Mouse (Mus musculus) ovary, postnatal 36 days (tissue): ENCODE results near the gene Tspan12.
"Not testable (repeated sequence)": the region's sequence is repeated elsewhere in the genome, so short reads cannot be mapped to it uniquely, and the experiment has no call there.

Source experiments
- DNase-seq: peaks from one replicate; pipeline ENCODE4 v3.0.0; 2022; ENCODE audit warnings: low spot score, mixed read lengths

Gene Tspan12

DNA sequence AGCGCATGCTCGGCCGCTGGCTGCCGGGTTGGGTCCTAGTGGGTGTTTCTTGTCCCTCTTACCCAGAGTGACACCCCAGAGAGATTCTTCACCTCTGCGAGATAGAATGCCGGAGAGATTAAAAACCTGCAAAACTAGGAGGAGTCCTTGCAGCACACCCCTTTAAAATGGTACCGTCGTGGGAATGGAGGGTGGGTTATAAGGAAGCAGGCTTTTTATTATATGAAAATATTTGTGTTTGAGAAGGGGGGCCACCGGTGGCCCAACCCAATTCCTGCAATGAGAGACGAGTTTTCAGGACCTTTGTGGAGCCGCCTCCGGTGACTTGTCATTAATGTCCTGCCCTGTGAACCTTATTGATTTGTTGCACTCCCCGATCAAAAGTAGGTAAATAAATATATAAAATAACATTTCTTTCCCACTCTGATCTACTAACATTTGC is at the start of gene Tspan12:
TSS of gene Tspan12 (minus strand) at position 172 of the 442 bp plus-strand sequence.
- DNase-seq: no peak

DNA sequence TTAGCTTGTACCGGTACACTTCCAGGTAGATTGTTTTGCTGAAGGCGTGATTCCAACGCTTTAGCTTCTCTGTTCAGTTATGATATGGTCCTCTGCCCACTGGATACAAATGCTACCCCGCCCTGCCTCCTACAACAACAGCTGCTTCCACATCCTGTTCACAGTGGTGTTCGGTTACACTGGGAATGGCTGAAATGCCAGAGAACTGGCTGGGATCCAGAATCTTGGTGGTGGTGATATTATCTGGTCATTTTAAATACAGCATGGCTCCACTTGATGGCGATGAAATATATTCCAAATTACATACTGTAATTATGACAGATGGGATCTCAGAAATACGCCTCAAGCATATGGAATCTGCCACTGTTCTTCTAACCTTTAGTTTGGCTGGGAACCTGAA is 42.1 kb upstream of the Tspan12 start:
- DNase-seq: peak; percentile 3

DNA sequence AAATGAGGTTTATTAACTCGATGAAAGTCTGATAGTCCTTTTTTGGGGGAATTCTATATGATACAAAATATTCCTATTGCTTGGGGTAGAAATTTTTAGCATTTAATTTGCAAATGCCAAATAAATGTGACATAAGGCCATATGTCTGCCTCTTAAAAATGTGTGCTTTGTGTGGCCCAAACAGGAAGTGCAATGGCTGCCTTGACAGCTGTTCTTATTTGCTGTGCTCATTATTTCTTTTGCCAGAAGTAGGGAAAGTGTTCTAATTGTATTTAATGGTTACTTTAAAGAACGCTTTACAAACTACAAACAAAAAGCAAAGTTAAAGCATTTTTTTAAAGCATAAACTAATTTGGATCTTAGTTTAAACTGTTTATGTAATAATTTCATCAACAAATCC is 36.8 kb upstream of the Tspan12 start:
- DNase-seq: no peak

DNA sequence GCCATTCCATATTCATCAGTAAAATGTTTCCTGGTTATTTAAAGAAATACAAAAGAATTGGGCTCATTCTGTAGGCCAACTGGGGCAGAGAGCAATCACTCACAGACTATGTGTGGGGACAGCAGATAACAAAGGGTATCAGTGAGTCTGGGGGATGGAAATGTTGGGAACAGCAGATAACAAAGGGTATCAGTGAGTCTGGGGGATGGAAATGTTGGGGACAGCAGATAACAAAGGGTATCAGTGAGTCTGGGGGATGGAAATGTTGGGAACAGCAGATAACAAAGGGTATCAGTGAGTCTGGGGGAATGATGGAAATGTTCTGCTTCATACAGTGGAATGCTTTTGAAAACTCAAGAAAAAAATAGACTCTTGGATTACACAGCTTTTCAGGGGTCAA is 35.7 kb upstream of the Tspan12 start:
- not testable (repeated sequence) for DNase-seq

DNA sequence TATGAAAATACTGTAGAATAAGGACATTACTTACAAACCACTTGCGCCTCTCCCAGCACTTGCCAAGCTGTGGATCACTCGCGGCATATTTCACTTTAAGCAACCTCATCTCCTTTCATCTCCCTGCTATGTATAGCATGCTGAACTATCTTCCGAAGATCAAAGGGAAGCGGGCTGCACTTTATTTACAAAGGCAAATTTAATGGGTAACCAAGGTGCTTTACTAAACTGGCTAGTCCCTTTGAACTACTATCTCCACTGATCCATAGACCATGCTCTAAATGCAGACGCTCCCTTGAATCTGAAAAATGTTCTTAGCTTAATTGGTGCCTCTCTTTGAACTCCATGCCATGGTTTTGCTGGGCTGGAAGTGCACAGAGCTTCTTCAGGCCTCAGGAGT is 27.2 kb upstream of the Tspan12 start:
- no peak for DNase-seq

DNA sequence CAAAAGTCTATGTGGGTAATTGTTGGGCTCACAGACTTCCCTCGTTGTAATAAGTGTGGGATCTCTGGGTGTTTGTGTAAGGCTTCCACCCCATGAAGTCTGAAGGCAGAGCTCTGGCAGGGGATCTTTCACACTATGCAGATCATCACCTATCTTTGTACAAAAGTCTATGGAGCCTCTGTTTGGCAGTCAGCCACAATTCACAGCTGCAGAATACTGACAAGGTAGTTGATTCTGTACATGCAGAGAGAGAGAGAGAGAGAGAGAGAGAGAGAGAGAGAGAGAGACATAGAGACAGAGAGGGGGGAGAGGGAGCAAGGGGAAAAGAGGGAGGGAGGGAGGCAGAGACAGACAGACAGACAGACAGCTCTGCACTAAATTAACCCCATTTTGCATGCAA is 15.0 kb upstream of the Tspan12 start:
- DNase-seq: no peak

DNA sequence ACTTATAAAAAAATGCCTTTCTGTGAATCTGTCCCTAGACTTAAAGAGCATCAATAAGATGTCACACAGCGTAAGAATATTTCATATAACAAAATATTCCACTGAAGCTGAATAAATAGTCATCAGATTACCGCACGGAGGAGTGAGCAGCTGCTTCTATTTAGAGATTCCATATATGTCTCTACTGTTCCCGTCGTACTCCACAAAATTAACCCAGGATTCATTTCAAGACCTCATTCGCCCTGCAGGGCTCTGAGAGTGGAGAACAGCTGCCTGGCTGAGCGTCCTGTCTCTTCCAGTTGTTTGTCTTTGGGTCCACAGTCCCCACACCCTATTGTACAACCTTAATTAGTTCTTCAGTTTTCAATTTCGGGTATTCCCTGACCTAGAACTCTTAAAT is 11.9 kb upstream of the Tspan12 start:
- DNase-seq: no peak

DNA sequence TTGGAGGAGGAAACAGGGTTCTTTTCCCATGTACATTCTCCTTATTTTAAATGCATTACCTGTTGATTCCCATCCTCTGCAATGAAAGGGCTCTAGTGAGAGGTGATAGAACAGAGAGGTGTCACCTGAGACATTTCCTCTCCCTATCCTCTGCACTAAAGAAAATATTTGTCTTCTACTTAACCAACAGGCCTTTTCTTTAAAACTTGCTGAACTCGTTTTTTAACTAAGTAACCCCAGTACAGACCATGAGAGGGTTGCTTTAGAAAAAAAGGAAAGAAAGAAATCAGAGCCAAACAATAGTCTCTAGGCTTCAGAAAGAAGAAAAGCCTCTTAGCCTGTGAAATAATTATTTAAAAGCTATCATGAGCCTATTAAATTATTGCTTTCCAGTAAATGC is 11.2 kb upstream of the Tspan12 start:
- no peak for DNase-seq

DNA sequence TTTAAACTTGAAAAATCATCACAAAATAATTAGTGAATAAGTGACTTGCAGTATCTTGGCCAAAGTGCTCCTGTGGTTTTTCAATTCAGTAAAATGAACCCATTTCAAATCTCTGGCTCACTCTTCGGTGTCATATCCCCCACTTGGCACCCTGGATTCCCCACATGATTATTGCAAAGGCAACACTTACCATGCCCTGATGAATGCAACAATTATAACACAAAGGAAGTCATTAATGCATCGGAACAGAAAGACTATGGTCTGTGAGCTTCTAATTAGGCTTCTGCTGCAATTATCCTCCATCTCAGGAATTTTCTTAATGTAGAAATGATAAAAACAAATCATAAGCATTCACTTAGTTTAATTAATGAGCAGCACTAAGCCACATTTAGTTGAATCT is 9.0 kb upstream of the Tspan12 start:
- no peak for DNase-seq

DNA sequence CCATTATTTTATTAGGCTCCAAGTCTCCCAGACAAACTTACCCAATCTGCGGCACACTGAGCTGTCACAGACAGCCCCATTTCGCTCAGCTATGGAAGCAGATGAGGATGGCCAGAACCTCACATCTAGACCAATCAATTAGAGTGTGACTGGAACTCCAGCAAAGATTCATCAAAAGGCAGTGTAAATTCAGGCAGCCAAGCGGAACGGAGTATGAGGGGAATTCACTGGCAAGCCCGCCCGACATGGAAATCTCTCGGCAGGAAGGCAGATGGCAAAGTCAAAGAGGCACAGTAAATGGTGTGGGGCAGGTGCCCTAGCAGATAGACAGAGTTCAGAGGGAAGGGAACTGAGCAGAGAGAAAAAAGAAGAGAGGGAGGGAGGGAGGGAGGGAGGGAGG is 5.5 kb upstream of the Tspan12 start:
- DNase-seq: no peak

DNA sequence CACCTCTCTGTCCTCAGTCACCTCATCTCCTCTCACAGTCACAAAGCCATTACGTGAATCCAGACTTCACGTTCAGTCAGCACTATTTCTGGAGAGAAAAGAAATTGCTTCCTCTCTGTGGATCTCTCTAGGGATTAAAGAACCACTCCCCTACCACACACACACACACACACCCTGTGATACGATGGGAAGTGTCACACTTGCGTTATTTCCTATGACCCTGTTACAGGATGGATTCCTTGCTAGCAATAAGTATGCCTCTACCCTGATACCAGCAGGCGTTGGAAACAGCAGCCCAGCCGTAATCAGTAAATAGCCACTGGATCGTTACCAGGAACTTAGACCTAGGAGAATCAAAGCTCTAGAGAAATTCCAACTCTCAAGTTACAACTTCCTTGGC is 3.6 kb upstream of the Tspan12 start:
- DNase-seq: no peak

DNA sequence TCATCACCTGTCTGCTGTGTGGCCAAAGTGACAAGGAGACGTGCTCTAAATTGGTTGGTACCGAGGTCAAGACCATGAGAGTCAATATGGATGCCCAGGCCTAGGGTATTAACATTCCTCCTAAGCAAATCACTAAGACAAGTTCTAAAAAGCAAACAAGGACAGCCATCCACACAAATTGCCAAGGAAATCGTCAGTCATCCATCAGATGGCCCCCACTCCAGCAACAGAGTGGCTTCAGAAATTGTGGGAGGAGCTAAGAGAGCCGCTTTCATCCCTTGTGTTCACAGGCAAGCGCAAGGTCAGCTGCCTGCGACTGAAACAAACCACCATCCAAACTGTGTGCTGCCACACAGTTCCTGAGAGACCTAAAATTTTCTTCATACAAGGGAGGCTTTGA is 1.0 kb upstream of the Tspan12 start:
- no peak for DNase-seq

DNA sequence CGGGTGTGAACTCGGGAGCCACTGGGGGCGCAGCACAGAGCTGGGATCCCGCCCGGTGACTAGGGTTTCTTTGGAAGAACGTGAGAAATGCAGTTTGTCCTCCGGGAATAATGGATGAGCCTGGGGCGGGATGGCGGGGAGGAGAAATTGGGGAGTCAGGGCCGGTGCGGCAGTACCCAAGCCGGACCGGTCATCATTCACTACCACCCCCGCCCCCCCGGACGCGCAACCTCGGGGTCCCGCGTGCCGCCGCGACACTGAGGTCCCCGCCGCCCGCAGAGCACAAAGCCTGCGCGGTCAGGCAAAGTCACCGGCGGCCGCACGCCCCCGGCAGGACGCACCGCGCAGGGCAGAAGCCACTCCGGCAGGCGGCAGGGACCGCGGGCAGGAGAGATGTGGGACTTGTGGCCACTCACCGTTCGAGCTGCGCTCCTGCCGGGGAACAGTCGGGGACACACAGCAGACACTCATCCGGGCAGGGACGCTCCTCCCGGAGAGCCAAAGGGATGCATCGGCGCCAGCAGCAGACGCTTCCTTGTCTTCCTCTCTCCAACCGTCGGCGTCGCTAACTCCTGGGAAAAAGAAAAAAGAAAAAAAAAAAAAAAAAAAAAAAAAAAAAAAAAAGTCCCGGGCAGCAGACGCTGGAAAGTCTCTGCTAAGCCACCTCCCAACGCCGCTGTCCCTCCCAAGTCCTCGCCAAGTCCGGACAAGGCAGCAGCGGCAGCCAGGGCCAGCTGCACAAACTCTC is 545 bp downstream of the Tspan12 start:
- DNase-seq: peak; percentile 77

DNA sequence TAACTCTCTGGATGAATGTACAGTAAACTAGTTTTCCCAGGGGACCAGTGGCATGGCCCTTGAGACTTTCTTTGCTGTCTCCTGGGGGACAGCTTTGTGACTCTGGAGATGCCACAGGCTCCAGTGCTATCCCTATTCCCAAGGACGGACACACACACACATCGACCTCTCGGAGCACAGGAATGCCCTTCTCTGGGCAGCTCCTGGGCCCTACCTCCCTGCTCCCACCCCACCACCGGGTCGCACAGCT is 1.0 kb downstream of the Tspan12 start:
- DNase-seq: no peak

DNA sequence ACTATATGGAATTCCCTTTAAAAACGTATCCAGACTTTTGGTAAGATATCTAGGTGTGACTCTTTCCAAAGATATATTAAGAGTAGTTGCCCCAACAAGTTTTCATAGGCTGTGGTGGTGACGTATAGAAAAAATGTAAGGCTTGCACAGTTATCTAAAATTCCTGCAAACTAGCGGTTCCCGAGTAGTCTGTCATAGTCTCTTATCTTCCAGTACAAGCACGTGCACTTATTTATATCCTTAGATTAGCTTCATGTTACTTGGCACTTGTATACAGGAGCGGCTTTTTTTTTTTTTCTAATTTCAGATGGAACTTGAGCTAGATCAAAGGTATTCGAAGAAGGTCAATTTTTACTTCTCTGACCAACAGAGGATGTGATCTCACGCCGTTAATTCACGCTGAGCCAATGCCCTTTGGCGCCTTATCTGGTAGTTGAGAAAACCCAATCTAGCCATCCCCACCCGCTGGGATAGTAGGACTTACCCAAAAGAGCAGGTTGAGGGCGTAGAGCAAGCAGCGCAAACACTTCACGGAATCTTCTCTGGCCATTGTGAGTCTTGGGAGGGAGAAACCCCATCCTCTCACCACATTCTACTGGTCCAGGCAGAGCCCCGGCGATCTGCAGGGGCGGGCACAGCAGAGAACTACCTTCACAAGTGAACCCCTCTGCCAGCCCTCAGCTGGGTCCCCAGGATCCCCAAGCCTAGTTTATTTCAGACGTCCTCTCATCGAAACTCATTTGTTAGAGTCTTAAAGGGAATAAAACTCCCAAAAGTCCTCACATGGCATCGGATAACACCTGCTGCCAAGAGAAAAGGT is 1.6 kb downstream of the Tspan12 start:
- DNase-seq: peak; percentile 15

DNA sequence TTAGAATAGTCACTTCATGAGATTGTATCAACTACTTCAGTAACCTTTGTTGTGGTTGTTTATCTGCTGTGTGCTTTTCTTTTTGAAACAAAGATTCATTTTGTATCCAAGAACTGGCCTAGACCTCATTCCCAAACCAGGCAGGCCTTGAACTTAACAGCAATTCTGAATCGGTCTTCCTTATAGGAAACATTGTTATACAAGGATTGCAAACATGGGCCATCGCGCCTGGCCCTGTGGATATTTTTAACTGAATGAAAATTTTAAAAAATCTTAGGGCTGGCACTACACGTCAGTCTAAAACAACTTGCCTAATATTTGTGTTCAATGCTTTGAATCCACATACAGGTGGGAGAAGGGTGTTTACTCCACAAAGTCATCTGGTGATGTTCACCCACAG is 3.5 kb downstream of the Tspan12 start:
- no peak for DNase-seq

DNA sequence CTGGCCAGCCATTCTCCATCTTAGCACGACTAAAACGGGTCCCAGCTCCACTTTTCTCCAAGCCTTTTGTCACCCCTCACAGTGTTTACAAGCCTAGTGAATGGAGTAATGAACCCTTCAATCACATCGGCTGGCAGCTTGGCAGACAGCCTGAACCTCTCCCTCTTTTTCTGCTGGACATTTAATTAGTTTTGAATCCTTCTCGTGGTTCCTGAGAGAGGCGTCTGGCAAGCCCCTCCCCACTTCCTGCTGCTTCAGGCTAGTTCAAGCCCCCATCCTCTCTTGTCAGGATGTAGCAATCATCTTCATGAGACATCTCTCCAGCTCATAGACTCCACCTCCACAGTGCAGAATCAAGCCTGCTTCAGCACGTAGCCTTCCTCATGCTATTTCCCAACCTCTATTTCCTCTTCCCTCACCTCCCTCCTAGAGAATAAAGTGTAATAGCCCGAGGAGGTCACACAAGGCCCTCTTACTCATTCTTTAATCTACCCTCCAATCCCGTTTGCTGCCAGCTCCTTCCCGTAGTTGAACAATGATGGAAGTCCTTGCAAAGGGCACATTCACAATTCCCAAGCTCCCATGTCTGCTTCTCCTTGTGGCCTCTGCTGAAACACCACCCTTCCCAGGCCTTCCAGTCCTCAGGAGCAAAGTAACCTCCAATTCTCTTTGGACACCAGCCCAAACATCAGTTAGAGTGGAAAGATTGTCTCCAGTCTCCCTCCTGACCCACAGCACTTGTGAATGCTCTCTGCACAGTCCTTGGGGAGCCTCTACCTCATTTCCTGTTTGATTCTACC is 12.1 kb downstream of the Tspan12 start:
- DNase-seq: no peak

DNA sequence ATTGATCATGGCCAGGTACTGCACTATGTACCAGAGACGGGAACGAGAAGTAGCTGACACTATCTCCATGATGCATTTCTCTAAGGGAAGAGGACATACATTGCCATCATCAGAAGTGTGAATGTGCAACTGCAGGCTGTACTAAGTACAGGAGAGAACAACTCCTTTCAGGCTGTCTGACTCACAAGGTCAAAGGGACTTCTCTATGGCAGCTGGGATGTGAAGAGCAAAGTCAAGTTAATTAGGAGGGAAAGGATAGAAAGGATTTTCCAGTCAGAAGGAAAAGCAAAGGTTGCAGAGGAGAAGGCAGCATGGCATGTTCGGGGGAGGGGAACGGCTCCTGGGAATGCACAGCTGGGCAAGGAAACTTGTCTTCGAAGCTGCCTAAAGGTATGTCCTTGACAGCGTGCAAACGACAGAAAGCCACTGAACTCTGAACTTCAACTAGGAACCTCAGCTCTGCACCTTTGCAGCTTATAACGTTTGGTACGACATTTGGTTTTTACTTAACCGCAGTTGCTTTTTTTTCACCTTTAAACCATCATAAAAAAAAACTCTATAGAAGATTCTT is 13.0 kb downstream of the Tspan12 start:
- no peak for DNase-seq

DNA sequence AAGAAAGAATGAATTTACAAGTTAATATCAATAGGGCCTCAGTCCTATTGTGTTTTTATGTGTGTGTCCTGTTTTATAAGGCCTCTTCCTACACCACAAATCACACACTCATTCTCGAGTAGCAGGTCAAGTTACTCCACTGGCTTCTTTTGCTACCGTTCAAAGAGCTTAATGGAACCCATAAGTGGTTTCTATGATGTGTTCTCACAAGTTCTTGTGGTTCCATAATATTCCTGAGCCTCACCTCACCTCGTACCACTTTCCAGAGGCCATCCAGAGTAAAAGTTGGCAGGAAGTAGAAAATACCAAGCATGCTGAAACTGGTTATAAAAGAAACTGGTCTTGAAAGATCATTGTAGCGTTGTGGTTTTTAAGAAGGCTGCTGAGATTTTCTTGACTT is 18.8 kb downstream of the Tspan12 start:
- DNase-seq: no peak

DNA sequence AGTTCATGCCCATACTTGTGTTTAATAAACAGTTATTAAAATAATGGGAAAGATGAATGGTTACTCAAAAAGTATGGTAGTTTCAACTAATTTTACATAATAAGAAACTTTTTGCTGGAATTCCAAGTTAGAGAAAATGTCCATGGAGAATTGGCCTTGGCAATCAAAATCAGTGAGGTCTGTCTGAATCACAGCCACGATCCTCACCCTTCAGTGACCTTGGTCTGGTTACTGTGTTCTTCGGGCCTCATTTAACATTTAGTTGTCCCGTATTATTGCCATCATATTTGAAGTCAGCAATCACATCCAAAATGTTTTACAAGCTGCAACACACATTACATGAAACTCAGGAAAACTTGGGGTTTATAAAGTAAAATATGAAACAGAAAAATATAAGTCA is 20.4 kb downstream of the Tspan12 start:
- DNase-seq: no peak

DNA sequence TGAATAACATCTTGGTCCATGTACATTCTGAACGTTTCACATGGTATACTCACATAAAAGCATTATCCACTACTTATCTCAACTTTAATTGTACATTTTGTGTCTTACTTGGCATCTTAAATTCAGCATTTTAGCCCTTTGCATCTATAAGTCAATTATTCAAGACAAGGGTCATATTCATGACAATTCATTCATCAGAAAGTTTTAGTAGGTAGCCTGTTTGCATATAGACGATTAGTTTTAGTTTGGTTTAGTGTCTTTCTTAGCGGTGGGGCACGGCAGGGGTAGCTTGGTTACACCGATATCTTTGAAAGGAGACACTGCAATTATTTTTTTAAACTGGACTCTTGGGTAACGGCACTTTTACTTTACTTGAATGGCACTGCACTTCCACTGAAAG is 21.4 kb downstream of the Tspan12 start:
- DNase-seq: no peak

DNA sequence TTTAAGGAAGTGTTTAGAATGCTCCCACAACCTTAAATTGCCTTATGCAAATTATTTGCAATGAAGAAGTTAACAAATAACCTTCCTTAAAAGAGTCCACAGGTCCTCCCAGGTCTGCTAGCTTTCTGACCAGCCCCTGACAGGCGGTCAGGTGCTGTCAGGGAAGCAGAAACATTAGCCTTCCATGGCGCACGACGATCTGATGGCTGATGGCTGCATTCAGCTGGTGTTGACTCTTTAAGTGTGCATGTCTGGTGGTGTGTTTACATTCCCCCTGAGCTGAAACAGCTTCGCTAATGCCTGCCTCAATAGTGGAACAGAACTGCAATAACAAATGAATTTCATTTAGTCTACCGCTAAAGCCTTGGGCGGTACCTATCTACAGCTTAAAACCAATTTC is 22.4 kb downstream of the Tspan12 start:
- DNase-seq: no peak

DNA sequence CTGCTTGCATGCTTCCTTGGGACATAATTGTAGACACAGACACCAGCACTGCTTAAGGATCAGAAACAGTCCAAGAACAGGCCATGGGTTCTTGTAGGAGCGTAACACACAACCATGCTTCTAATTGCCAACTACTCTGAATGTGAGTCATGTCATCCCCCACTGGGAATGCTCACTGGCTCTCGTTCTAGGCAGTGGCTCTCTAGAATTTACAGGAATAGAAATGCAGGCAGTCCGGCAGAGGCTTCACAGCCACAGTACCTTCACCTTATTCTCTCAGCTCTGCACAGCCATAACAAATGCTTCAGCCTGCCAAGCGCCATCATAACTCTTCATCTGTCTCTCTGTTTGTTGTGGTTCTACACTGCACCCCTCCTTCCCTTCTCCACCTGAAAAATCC is 23.9 kb downstream of the Tspan12 start:
- DNase-seq: no peak
